Mouse (Mus musculus): ENCODE data around the gene Ckmt2. TPM values are rescaled to one million over a fixed set of nuclear protein-coding genes. Genes with fewer than 3 reads are reported as not detected.

Gene Ckmt2
- 43.4 and 52.3 TPM in 2 replicates for polyA plus RNA-seq (2015; fragmentation: Nextera tagmentation; extraction: Ambion mirVana)

DNA sequence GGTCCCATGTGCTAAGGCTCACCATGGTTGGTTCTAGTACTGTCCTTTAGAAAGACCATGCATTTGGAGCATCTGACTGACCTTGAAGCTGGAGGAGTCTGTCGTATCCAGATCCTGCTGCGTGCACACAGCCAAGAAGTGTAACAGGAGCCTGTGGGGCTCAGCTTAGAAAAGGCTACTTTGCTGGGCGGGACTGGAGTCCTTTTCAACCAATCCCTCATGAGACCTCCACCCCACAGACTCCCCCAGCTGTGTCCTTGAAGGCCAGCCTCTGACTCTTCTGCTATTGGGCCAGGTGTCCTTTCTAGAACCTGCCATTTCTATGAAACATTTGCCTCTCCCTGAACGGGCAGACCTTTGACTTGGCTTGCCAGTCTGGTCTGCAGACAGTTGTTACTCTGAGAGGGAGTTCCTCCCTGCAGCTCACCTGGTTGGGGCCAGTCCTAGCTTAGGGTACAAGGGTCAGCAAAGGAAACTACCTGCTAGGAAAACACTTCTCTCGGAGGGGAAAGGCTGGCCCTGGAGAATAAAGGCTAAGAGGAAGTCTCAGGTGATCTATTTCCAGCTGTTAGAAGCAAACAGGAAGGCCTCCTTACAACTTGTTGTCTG lies at the start of gene Ckmt2:
Gene Ckmt2, minus strand, starts transcription at position 145 of the 609 bp plus-strand sequence.
- Histone ChIP-seq H3K4me3 (no peak within 1 kb of the TSS; the same call in 1 of the 2 replicates), H3K27me3 (no peaks in the 10 kb centered on the region), H3K4me1 (replicated peaks) (peaks cover 32% of the 10 kb centered on the region), H3K36me3 (no peaks in the 10 kb centered on the region), H3K27ac (peak within 1 kb of the TSS; percentile 89), H3K9ac (no peak within 1 kb of the TSS), H3K9me3 (replicated peaks) (no peaks in the 10 kb centered on the region), H3K4me2 (peak within 1 kb of the TSS; percentile 37)
- 50% methylated on average over 5 of the region's 5 CpGs for WGBS
- ATAC-seq (replicated peaks; ENCODE audit: insufficient number of reproducible peaks, insufficient read depth, low FRiP score, low read depth) = peak; percentile 50; the same call in 1 of the 2 replicates

DNA sequence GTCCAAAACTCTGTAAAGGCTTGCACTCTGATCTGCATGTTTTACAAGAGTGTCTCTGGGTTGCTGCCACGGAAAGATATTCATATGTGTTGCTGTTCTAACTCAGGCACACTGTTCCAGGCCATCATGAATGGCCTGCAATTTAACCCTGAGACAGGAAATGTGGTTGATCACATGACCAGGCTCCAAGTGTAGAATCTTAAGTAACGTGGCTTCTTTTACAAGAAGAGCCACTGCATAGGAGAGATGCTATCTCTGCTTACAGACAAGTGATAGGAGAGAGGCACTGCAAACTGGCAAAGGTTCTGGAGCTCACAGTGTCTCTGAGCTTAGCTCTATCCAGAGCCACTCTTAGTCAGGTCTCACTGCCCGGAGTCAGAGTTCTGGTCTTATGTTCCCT lies 44.3 kb upstream of the Ckmt2 start:
- no peaks in the 10 kb centered on the region for H3K27me3 ChIP-seq

GRCm38 (mm10) chr13:91918764-91919163 lies 42.1 kb upstream of the Ckmt2 start:
- no peak overlapping the region for H3K27ac ChIP-seq
- 0 out of 2 replicates have a peak, but pooled peaks cover 7% of the 10 kb centered on the region for H3K4me1 ChIP-seq (replicated peaks)
- no peak overlapping the region for H3K4me3 ChIP-seq
- no peaks in the 10 kb centered on the region for H3K27me3 ChIP-seq
- H3K36me3 ChIP-seq = no peaks in the 10 kb centered on the region
- ATAC-seq (replicated peaks; ENCODE audit: insufficient number of reproducible peaks, insufficient read depth, low FRiP score, low read depth) = no peak
- H3K4me2 ChIP-seq = no peak overlapping the region
- WGBS = 83% methylated on average over 5 of the region's 5 CpGs
- H3K9me3 ChIP-seq (replicated peaks) = no peaks in the 10 kb centered on the region
- H3K9ac ChIP-seq = no peak overlapping the region

More for the DNA sequence above, 44.3 kb upstream of the Ckmt2 start:
- Histone ChIP-seq H3K4me2 (no peak overlapping the region), H3K9me3 (replicated peaks) (no peaks in the 10 kb centered on the region), H3K36me3 (no peaks in the 10 kb centered on the region), H3K27ac (no peak overlapping the region), H3K9ac (no peak overlapping the region), H3K4me1 (replicated peaks) (0 out of 2 replicates have a peak, but pooled peaks cover 3% of the 10 kb centered on the region), H3K4me3 (no peak overlapping the region)
- ATAC-seq (replicated peaks; ENCODE audit: insufficient number of reproducible peaks, insufficient read depth, low FRiP score, low read depth) = no peak
- 60% methylated on average over 3 of the region's 3 CpGs for WGBS

DNA sequence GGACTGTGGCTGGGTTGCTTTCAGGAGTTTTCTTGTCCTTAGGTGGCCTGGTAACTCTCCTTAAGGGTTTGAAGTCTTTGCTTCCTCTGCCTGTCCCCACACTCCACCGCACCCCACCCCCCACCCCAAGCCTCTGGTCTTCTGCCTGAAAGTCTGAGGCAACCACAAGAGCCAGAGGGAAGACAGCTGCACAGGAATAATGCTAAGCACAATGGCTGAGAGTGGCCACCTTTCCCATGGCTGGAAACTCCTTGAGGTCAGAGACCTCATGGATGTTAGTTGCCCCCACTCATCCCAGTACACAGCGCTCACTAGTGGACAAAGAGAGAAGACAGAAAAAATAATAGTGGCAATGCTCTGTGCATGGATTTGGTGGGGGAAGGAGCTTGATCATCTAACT lies 41.1 kb upstream of the Ckmt2 start:
- Histone ChIP-seq H3K4me2 (no peak overlapping the region), H3K36me3 (no peaks in the 10 kb centered on the region), H3K27ac (no peak overlapping the region), H3K9me3 (replicated peaks) (no peaks in the 10 kb centered on the region), H3K27me3 (no peaks in the 10 kb centered on the region), H3K9ac (no peak overlapping the region), H3K4me1 (replicated peaks) (0 out of 2 replicates have a peak, but pooled peaks cover 7% of the 10 kb centered on the region), H3K4me3 (no peak overlapping the region)
- no peak for ATAC-seq (replicated peaks; ENCODE audit: insufficient number of reproducible peaks, insufficient read depth, low FRiP score, low read depth)
- WGBS = 76% methylated on average over 2 of the region's 2 CpGs

GRCm38 (mm10) chr13:91916308-91916707 lies 39.6 kb upstream of the Ckmt2 start:
- H3K4me3 ChIP-seq = no peak overlapping the region
- 85% methylated on average over 5 of the region's 5 CpGs for WGBS
- ATAC-seq (replicated peaks; ENCODE audit: insufficient number of reproducible peaks, insufficient read depth, low FRiP score, low read depth) = no peak
- H3K4me2 ChIP-seq = no peak overlapping the region
- H3K9ac ChIP-seq = no peak overlapping the region
- peaks cover 7% of the 10 kb centered on the region for H3K4me1 ChIP-seq (replicated peaks)
- no peaks in the 10 kb centered on the region for H3K9me3 ChIP-seq (replicated peaks)
- no peak overlapping the region for H3K27ac ChIP-seq
- H3K27me3 ChIP-seq = no peaks in the 10 kb centered on the region
- H3K36me3 ChIP-seq = no peaks in the 10 kb centered on the region

- Histone ChIP-seq H3K4me3 (no peak overlapping the region), H3K9ac (no peak overlapping the region), H3K27ac (no peak overlapping the region), H3K27me3 (no peaks in the 10 kb centered on the region), H3K4me2 (no peak overlapping the region), H3K9me3 (replicated peaks) (no peaks in the 10 kb centered on the region), H3K36me3 (no peaks in the 10 kb centered on the region), H3K4me1 (replicated peaks) (peaks cover 13% of the 10 kb centered on the region)
- no peak for ATAC-seq (replicated peaks; ENCODE audit: insufficient number of reproducible peaks, insufficient read depth, low FRiP score, low read depth)
- WGBS = 68% methylated on average over 6 of the region's 6 CpGs
These were observed 39.0 kb upstream of the Ckmt2 start for GRCm38 (mm10) chr13:91915582-91916239.

DNA sequence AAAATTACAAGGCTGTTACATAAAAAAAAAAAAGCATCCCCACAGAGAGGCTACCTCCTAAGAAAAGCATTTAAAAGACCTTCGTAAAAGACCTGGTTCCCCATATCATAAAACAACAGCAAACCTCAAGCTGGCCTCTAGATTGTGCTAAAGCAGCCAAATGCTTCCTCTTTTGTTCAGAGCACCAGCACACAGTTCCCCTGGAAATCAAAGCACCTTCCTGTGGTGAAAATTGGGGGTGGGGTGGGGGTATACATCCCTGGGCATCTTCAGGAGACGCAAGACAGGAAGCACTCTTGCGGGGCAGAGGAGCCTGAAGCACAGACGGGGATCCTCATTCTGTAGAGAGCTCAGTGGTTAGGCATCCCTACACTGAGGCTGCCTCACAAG lies 38.5 kb upstream of the Ckmt2 start:
- ATAC-seq (replicated peaks; ENCODE audit: insufficient number of reproducible peaks, insufficient read depth, low FRiP score, low read depth) = no peak
- 45% methylated on average over 4 of the region's 4 CpGs for WGBS
- H3K36me3 ChIP-seq = no peaks in the 10 kb centered on the region

GRCm38 (mm10) chr13:91911652-91912051 lies 35.0 kb upstream of the Ckmt2 start:
- Histone ChIP-seq H3K9me3 (replicated peaks) (no peaks in the 10 kb centered on the region), H3K27me3 (no peaks in the 10 kb centered on the region), H3K4me3 (no peak overlapping the region), H3K9ac (no peak overlapping the region), H3K36me3 (no peaks in the 10 kb centered on the region), H3K4me2 (no peak overlapping the region), H3K4me1 (replicated peaks) (peaks cover 13% of the 10 kb centered on the region), H3K27ac (0 out of 2 replicates have a peak overlapping the region, but pooled peaks have one; percentile 16)
- no peak for ATAC-seq (replicated peaks; ENCODE audit: insufficient number of reproducible peaks, insufficient read depth, low FRiP score, low read depth)

More for the DNA sequence above, 38.5 kb upstream of the Ckmt2 start:
- Histone ChIP-seq H3K4me2 (no peak overlapping the region), H3K27me3 (no peaks in the 10 kb centered on the region), H3K27ac (no peak overlapping the region), H3K9me3 (replicated peaks) (no peaks in the 10 kb centered on the region), H3K9ac (no peak overlapping the region), H3K4me1 (replicated peaks) (peaks cover 13% of the 10 kb centered on the region), H3K4me3 (no peak overlapping the region)

GRCm38 (mm10) chr13:91911211-91911610 lies 34.5 kb upstream of the Ckmt2 start:
- Histone ChIP-seq H3K27me3 (no peaks in the 10 kb centered on the region), H3K9ac (no peak overlapping the region), H3K36me3 (no peaks in the 10 kb centered on the region), H3K9me3 (replicated peaks) (no peaks in the 10 kb centered on the region), H3K27ac (0 out of 2 replicates have a peak overlapping the region, but pooled peaks have one; percentile 16), H3K4me3 (no peak overlapping the region), H3K4me2 (no peak overlapping the region), H3K4me1 (replicated peaks) (peaks cover 11% of the 10 kb centered on the region)
- peak; percentile 54; the same call in 1 of the 2 replicates for ATAC-seq (replicated peaks; ENCODE audit: insufficient number of reproducible peaks, insufficient read depth, low FRiP score, low read depth)

- H3K4me2 ChIP-seq = no peak overlapping the region
- no peaks in the 10 kb centered on the region for H3K9me3 ChIP-seq (replicated peaks)
- no peak overlapping the region for H3K9ac ChIP-seq
- no peaks in the 10 kb centered on the region for H3K27me3 ChIP-seq
- no peaks in the 10 kb centered on the region for H3K36me3 ChIP-seq
- WGBS = 33% methylated on average over 10 of the region's 10 CpGs
- H3K4me1 ChIP-seq (replicated peaks) = peaks cover 6% of the 10 kb centered on the region
- 0 out of 2 replicates have a peak, but pooled peaks have one; percentile 21 for ATAC-seq (replicated peaks; ENCODE audit: insufficient number of reproducible peaks, insufficient read depth, low FRiP score, low read depth)
- no peak overlapping the region for H3K4me3 ChIP-seq
- no peak overlapping the region for H3K27ac ChIP-seq
These were observed 31.7 kb upstream of the Ckmt2 start for GRCm38 (mm10) chr13:91908202-91908980.

GRCm38 (mm10) chr13:91906338-91906737 lies 29.7 kb upstream of the Ckmt2 start:
- Histone ChIP-seq H3K27me3 (no peaks in the 10 kb centered on the region), H3K27ac (no peak overlapping the region), H3K36me3 (no peaks in the 10 kb centered on the region), H3K4me1 (replicated peaks) (peaks cover 6% of the 10 kb centered on the region), H3K4me2 (no peak overlapping the region), H3K4me3 (no peak overlapping the region), H3K9ac (no peak overlapping the region), H3K9me3 (replicated peaks) (no peaks in the 10 kb centered on the region)
- 72% methylated on average over 3 of the region's 3 CpGs for WGBS
- ATAC-seq (replicated peaks; ENCODE audit: insufficient number of reproducible peaks, insufficient read depth, low FRiP score, low read depth) = no peak

Data from heart, embryonic 15.5 days (tissue).